Mouse (Mus musculus) layer of hippocampus, postnatal 14 days (tissue): ENCODE results near the gene Armc9. TPM values are rescaled to one million over a fixed set of nuclear protein-coding genes. Genes with fewer than 3 reads are reported as not detected.

Source experiments
- DNase-seq, 2 experiments: peaks; one replicate each; pipeline ENCODE4 v3.0.0; 2021 to 2022; ENCODE audit warnings: low spot score in 2 of 2, mixed read lengths in 1 of 2
- total RNA-seq, 2 experiments: library from RNA; stranded (reverse); gene quantifications; 2 replicates each; pipeline ENCODE4 v1.2.3; 2021

The Armc9 gene
- total RNA-seq, 2 experiments from 2014 or later = 35.7 to 37.2 TPM

GRCm38 (mm10) chr1:86216412-86216811, 61.8 kb downstream of the Armc9 start:
- DNase-seq = no peak

- no peak for DNase-seq
These were observed 63.4 kb downstream of the Armc9 start for GRCm38 (mm10) chr1:86217976-86218375.

DNA sequence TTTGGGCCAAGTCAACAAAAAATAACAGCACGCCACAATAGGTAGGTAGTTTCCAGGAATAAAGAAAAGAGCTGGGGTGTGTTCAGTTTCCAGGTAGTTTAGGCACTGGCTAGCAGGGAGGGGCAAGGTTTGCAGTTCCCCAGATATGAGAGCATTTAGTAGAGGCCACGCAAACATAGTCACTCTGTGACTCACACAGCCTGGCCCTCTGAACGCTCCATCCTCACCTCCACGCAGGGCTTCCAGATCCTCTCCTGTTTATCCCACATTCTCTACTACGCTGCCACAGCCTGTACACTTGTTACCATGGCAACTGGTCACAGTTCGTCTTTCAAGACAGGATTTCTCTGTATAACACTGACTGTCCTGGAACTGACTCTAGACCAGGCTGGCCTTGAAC, 70.6 kb downstream of the Armc9 start:
- DNase-seq = no peak

DNA sequence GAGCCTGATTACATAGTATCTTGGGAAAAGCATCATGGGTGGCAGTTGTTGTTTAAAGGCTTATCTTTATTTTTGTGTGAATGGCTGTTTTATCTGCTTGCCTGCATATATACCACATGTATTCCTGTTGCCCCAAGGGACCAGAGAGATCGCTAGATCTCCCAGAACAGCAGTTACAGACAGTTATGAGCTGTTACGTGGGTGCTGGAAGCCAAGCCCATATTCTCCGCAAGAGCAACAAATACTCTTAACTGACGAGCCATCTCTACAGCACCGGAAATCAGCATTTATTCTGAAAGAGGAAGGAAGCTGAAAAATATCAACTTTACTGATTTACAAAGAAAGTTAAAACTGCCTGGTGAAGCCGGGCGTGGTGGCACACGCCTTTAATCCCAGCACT, 74.1 kb downstream of the Armc9 start:
- no peak for DNase-seq

- DNase-seq = no peak
These were observed 74.7 kb downstream of the Armc9 start for GRCm38 (mm10) chr1:86229184-86229829.

GRCm38 (mm10) chr1:86232631-86233030, 78.1 kb downstream of the Armc9 start:
- no peak for DNase-seq

DNA sequence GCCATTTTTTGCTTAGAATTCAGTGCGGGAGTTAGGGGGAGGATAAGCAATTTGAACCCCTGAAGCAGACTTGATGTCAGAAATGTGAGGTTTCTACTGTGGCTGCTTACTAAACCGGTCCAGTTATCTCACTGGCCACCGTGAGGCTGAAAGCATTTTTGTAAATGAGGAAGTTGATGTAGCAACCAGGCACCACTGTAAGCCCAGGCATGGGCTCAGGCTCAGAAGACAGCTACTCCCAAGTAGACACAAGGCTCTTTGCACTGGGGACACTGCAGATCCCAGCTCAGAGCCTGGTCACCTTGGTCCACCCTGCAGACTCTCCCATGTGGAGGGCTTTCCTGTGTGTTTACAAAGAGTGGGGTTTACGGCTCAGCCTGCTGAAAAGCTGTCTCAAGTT, 79.2 kb downstream of the Armc9 start:
- DNase-seq = no peak

DNA sequence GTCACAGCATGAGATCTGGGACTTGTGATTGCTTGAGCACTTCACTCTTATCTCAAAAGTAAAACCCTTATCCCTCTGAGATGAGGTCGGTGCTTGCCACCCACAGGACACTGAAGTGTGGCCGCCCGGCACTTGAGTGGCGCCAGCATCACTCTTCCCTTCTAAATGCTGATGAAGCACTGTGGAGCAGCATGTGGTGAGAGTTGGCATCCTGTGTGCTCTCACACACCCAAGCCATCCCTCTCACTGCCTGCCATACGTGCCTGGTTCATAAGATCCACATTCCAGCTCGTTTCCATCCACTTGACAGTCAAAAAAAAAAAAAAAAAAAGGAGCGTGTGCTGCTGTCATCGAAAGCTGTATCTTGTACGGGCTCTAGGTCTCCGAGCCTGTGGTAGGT, 80.5 kb downstream of the Armc9 start:
- no peak for DNase-seq

DNA sequence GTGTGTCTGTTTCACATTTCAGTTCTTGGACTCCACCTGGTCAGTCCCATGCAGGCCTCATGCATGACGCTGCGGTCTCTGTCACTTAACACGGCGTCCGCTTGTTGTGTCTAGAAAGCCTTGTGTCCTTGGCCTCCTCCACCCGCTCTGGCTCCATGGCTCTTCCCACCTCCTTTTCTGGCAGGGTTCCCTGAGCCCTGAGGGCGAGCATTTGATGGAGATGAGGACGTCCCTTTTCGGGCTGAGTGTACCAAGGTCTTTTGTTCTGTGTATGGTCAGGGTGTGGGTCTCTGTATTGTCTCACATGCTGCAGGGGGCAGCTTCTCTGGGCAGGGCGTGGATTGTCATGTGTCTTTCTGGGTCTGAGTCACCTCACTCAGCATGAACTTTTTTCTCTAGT, 81.9 kb downstream of the Armc9 start:
- no peak for DNase-seq

DNA sequence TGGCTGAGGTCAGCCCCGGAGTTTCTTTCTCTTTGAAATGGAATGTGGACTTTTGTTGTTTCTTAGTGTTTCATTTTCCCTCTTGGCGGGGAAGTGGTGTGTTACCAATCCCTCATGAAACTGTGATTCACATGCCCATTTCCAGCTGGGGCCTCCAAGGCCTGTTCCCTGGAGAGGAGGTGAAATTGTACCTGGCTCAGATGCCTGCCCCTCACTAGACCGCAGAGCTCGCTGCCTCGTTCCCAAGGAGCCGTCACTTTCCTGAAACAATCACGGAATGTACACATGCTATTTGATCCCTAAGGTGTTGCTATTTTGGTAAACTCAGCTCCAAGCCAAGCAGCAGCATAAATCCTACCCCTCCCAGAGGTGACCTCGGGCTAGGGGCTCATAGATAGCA, 84.4 kb downstream of the Armc9 start:
- DNase-seq = no peak

DNA sequence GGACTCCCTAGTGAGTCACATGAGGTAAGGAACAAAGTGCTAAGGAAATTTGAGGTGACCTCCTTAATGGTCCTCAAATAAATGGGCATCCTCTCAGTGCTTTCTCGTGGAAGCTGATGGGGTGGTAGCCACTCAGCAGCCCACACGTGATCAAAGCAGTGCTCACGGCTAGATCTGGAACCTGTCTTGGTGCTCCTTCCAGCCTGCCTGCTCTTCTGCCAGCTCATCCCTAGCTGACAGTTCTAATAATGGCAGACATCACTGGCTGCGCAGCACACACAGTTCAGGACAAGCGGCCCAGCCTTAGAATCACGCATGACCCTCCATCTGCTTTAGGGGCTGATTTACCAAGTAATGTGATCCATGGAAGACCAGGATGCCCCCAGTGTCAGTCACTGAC, 85.3 kb downstream of the Armc9 start:
- DNase-seq = no peak

- DNase-seq = no peak
These were observed 86.4 kb downstream of the Armc9 start for GRCm38 (mm10) chr1:86240959-86241358.

GRCm38 (mm10) chr1:86243490-86243889, 88.9 kb downstream of the Armc9 start:
- no peak for DNase-seq

- peak in 1 of 2 experiments; percentile 34 for DNase-seq
These were observed 90.9 kb downstream of the Armc9 start for GRCm38 (mm10) chr1:86245301-86246085.

GRCm38 (mm10) chr1:86253410-86253809, 98.8 kb downstream of the Armc9 start:
- DNase-seq = no peak

DNA sequence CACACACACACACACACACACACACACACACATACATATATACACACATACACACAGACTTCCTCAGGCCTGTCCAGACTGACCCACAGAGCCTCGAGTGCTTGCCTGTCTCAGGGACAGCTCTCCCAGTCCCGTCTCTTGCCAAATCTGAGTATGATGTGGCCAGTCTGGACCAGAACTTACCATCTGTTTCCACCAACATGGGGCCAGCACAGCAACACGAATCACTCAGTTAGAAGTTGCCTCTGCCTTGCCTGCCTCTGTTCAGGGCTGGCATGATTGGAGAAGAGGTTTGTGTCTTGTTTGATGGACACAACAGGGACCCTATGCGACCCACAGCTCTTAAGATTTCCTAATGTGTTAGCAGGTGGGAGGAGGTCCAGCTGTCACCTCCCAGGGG, 101.7 kb downstream of the Armc9 start:
- DNase-seq = no peak

DNA sequence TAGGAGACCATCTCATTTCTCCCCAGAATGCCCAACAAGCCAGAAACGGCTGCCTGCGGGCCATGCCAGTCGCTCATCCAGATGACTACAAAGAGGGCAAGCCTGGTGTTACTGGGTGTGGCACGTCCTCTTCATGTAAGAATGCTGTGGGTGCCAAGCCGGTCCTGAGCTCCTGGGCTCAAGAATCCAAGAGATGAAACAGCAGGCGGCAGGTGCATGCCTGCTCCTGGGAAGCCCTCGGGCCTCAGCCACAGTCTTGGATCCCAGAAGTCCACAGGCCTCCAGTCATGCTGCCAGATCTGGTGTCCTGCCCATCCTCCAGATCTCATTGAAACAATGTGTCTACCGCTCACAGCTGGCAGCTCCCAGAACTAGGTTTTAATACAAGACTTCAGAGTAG, 102.6 kb downstream of the Armc9 start:
- DNase-seq = no peak

- DNase-seq = no peak
These were observed 103.7 kb downstream of the Armc9 start for GRCm38 (mm10) chr1:86258171-86258824.

GRCm38 (mm10) chr1:86263564-86264339, 109.2 kb downstream of the Armc9 start:
- DNase-seq = no peak

GRCm38 (mm10) chr1:86265060-86265459, 110.5 kb downstream of the Armc9 start:
- no peak for DNase-seq

GRCm38 (mm10) chr1:86268492-86269189, 114.1 kb downstream of the Armc9 start:
- DNase-seq = no peak
